ENCODE assay signal across 15 mouse cellular contexts in the genomic region with DNA sequence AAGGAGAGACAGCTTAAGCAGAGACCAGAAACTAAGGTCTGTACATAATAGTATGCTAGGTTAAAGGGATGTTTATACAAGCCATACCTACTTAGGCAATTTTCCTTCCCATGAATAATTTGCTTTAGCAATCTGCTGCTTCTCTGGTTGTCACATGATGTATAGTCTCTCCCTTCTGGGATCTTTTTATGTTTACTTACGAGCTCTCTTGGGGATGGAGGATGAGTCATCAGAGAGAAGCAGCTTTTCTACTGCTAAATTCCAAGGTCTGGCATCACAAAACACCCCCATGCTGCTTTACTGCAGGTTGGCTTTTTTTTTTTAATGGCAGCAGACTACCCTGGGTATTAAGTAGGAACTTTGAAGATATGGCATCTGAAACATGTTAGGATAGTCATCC.
"Had no signal": no experiment of that assay in that cellular context is flagged by ENCODE, and none has a peak within 500 bp of the region (broad histone marks: within the 10 kb centered on the region; RNA-seq: fewer than 3 reads in every experiment).

No protein-coding gene starts in this region.

- DNase-seq: kidney, adult 8-10 months; kidney, postnatal 4 days; liver; liver, embryonic 13.5 days; liver, postnatal 0 days; right cerebral cortex, postnatal 4 days; spleen, adult 18-20 months; thymus, adult 2 months; thymus, postnatal 4 days had no signal

- H3K27ac ChIP-seq: kidney, postnatal 0 days; layer of hippocampus, adult 2 months; limb, embryonic 12.5 days; liver, embryonic 13.5 days; lung, embryonic 15.5 days; midbrain, embryonic 13.5 days; neural tube, embryonic 15.5 days had no signal

- H3K36me3 ChIP-seq: limb, embryonic 12.5 days; liver, embryonic 13.5 days; lung, embryonic 15.5 days; midbrain, embryonic 13.5 days; neural tube, embryonic 15.5 days had no signal

- H3K27me3 ChIP-seq: limb, embryonic 12.5 days; liver, embryonic 13.5 days; lung, embryonic 15.5 days; midbrain, embryonic 13.5 days; neural tube, embryonic 15.5 days had no signal

- H3K9me3 ChIP-seq: limb, embryonic 12.5 days; liver, embryonic 13.5 days; lung, embryonic 15.5 days; midbrain, embryonic 13.5 days; neural tube, embryonic 15.5 days had no signal

- ATAC-seq: liver, postnatal 0 days; midbrain, embryonic 13.5 days had no signal

- H3K4me2 ChIP-seq: limb, embryonic 12.5 days; liver, embryonic 13.5 days; lung, embryonic 15.5 days; midbrain, embryonic 13.5 days; neural tube, embryonic 15.5 days had no signal

- H3K9ac ChIP-seq: limb, embryonic 12.5 days; liver, embryonic 13.5 days; liver, postnatal 0 days; lung, embryonic 15.5 days; midbrain, embryonic 13.5 days; neural tube, embryonic 15.5 days had no signal

- H3K4me1 ChIP-seq: limb, embryonic 12.5 days; liver, embryonic 13.5 days; lung, embryonic 15.5 days; midbrain, embryonic 13.5 days; neural tube, embryonic 15.5 days had no signal

- H3K4me3 ChIP-seq: layer of hippocampus, adult 2 months; limb, embryonic 12.5 days; liver, embryonic 13.5 days; lung, embryonic 15.5 days; midbrain, embryonic 13.5 days; neural tube, embryonic 15.5 days had no signal
